Mouse (Mus musculus) testis, postnatal 10 days (tissue): ENCODE data around the gene Gm16181.
A peak's percentile ranks its signal among the peaks of the same experiment; 100 is the strongest.
"Not testable (repeated sequence)": the region's sequence is repeated elsewhere in the genome, so short reads cannot be mapped to it uniquely, and the experiment has no call there.

Source experiments
- DNase-seq: peaks from one replicate; pipeline ENCODE4 v3.0.0; 2021; ENCODE audit warnings: low spot score

Gene Gm16181

GRCm38 (mm10) chr17:35232659-35233058, 12.0 kb downstream of the Gm16181 start:
- DNase-seq, result no peak

GRCm38 (mm10) chr17:35233114-35233980, 12.7 kb downstream of the Gm16181 start, which contains the start of gene Atp6v1g2:
Gene Atp6v1g2 (plus strand): TSS chr17:35233660.
- DNase-seq, result no peak

- not testable (repeated sequence) for DNase-seq
Observed at GRCm38 (mm10) chr17:35234090-35234489, 13.5 kb downstream of the Gm16181 start.

GRCm38 (mm10) chr17:35234903-35235302, 14.3 kb downstream of the Gm16181 start:
- DNase-seq, result peak; percentile 66

- peak; percentile 88 for DNase-seq
Observed at GRCm38 (mm10) chr17:35235614-35236389, 15.2 kb downstream of the Gm16181 start, which contains the start of gene Nfkbil1. Gene Nfkbil1 (minus strand): TSS chr17:35235792.

GRCm38 (mm10) chr17:35236390-35236746, 15.7 kb downstream of the Gm16181 start:
- peak; percentile 99 for DNase-seq

- DNase-seq, result no peak
Observed at GRCm38 (mm10) chr17:35236996-35237395, 16.4 kb downstream of the Gm16181 start.

GRCm38 (mm10) chr17:35237504-35237903, 16.9 kb downstream of the Gm16181 start:
- DNase-seq, result no peak

GRCm38 (mm10) chr17:35239700-35240099, 19.1 kb downstream of the Gm16181 start:
- no peak for DNase-seq

- DNase-seq, result no peak
Observed at GRCm38 (mm10) chr17:35240384-35241304, 20.0 kb downstream of the Gm16181 start.

GRCm38 (mm10) chr17:35241305-35242014, 20.8 kb downstream of the Gm16181 start, which contains the start of gene Ddx39b:
Gene Ddx39b (plus strand): TSS chr17:35241746.
- DNase-seq, result peak; percentile 95

GRCm38 (mm10) chr17:35242015-35242941, 21.6 kb downstream of the Gm16181 start:
- peak; percentile 83 for DNase-seq

- peak; percentile 73 for DNase-seq
Observed at GRCm38 (mm10) chr17:35243086-35243485, 22.5 kb downstream of the Gm16181 start.

GRCm38 (mm10) chr17:35244999-35245398, 24.4 kb downstream of the Gm16181 start:
- DNase-seq, result no peak

GRCm38 (mm10) chr17:35245731-35246623, 25.3 kb downstream of the Gm16181 start:
- no peak for DNase-seq

GRCm38 (mm10) chr17:35247144-35247543, 26.5 kb downstream of the Gm16181 start:
- no peak for DNase-seq

GRCm38 (mm10) chr17:35248986-35249385, 28.4 kb downstream of the Gm16181 start:
- no peak for DNase-seq

- no peak for DNase-seq
Observed at GRCm38 (mm10) chr17:35249451-35250197, 29.0 kb downstream of the Gm16181 start.
